In genomic region chr3:156412757-156413156, GRCm38 (mm10) we compare ENCODE assay signal across 26 mouse cellular contexts.
DNase-seq lines count a peak whose midpoint lies in the region; ATAC-seq and TF ChIP-seq lines count a peak whose summit lies in the region.
"Had no signal": no experiment of that assay in that cellular context is flagged by ENCODE, and none has a peak within 500 bp of the region (broad histone marks: within the 10 kb centered on the region; RNA-seq: fewer than 3 reads in every experiment).

No protein-coding gene starts in this region.

- no peak for DNase-seq in forebrain, embryonic 10.5 days (ENCODE audit: extremely low spot score, low spot score)
- DNase-seq in midbrain, postnatal 0 days (ENCODE audit: low spot score) = peak; percentile 30
- no peak for DNase-seq in midbrain, embryonic 11.5 days (ENCODE audit: low spot score, missing footprints)
- DNase-seq in brain, embryonic 14.5 days (ENCODE audit: low read depth) = peak; percentile 54
- DNase-seq: adrenal gland, adult 8-10 months; adrenal gland, postnatal 14 days; adrenal gland, postnatal 36 days; B cell, adult 2 months; cerebellum, adult 11 months; cerebellum, adult 18-20 months; cerebellum, adult 8-10 months; cerebellum, adult 9-11 months; cerebellum, postnatal 14 days; cerebellum, postnatal 36 days; embryo, embryonic 11 days had no signal

- no peaks in the 10 kb centered on the region for H3K36me3 ChIP-seq in forebrain, embryonic 13.5 days (ENCODE audit: poor library complexity, severe bottlenecking)
- H3K36me3 ChIP-seq in forebrain, embryonic 15.5 days = no peaks in the 10 kb centered on the region
- H3K36me3 ChIP-seq in forebrain, embryonic 16.5 days (ENCODE audit: control insufficient read depth, insufficient read depth) = no peaks in the 10 kb centered on the region
- no peaks in the 10 kb centered on the region for H3K36me3 ChIP-seq in forebrain, embryonic 10.5 days (replicated peaks)
- H3K36me3 ChIP-seq in midbrain, postnatal 0 days (ENCODE audit: insufficient read depth, low read length) = no peaks in the 10 kb centered on the region
- H3K36me3 ChIP-seq in midbrain, embryonic 11.5 days (ENCODE audit: control insufficient read depth, insufficient read depth, low read length) = no peaks in the 10 kb centered on the region
- H3K36me3 ChIP-seq: embryonic facial prominence, embryonic 13.5 days; embryonic facial prominence, embryonic 15.5 days; G1E had no signal

- 66% methylated on average over 3 of the region's 3 CpGs for WGBS in forebrain, embryonic 13.5 days
- WGBS in forebrain, embryonic 15.5 days = 49% methylated on average over 3 of the region's 3 CpGs
- WGBS in forebrain, embryonic 16.5 days = 50% methylated on average over 3 of the region's 3 CpGs
- 87% methylated on average over 3 of the region's 3 CpGs for WGBS in forebrain, embryonic 10.5 days
- 76% methylated on average over 3 of the region's 3 CpGs for WGBS in midbrain, postnatal 0 days
- WGBS in midbrain, embryonic 11.5 days = 88% methylated on average over 3 of the region's 3 CpGs

- ATAC-seq in forebrain, embryonic 13.5 days = peak; percentile 53; the same call in 1 of the 2 replicates
- no peak for ATAC-seq in forebrain, embryonic 15.5 days (replicated peaks)
- ATAC-seq in forebrain, embryonic 16.5 days = 0 out of 2 replicates have a peak, but pooled peaks have one; percentile 18
- no peak for ATAC-seq in midbrain, postnatal 0 days (ENCODE audit: low FRiP score)
- no peak for ATAC-seq in midbrain, embryonic 11.5 days (ENCODE audit: low FRiP score)
- ATAC-seq: activated CD4-positive, CD25-positive, alpha-beta regulatory T cell, adult 4 months; CD4-positive, CD25-positive, alpha-beta regulatory T cell, adult 4 months; Patski had no signal

- H3K9me3 ChIP-seq in forebrain, embryonic 13.5 days (replicated peaks) = 0 out of 2 replicates have a peak, but pooled peaks cover 3% of the 10 kb centered on the region
- no peaks in the 10 kb centered on the region for H3K9me3 ChIP-seq in forebrain, embryonic 15.5 days
- no peaks in the 10 kb centered on the region for H3K9me3 ChIP-seq in forebrain, embryonic 16.5 days (ENCODE audit: control insufficient read depth, low read length)
- no peaks in the 10 kb centered on the region for H3K9me3 ChIP-seq in forebrain, embryonic 10.5 days
- H3K9me3 ChIP-seq in midbrain, postnatal 0 days (ENCODE audit: low read length) = no peaks in the 10 kb centered on the region
- H3K9me3 ChIP-seq in midbrain, embryonic 11.5 days (ENCODE audit: control insufficient read depth, low read length) = no peaks in the 10 kb centered on the region
- H3K9me3 ChIP-seq: embryonic facial prominence, embryonic 13.5 days; embryonic facial prominence, embryonic 15.5 days had no signal

- TF ChIP-seq CTCF in midbrain, postnatal 0 days (IDR thresholded peaks at IDR 0.05) = no peak
- TF ChIP-seq CTCF in brain, embryonic 14.5 days (IDR thresholded peaks at IDR 0.05; ENCODE audit: borderline replicate concordance, extremely low read depth, insufficient read depth, insufficient read length) = no peak

- H3K27me3 ChIP-seq in forebrain, embryonic 13.5 days = no peaks in the 10 kb centered on the region
- H3K27me3 ChIP-seq in forebrain, embryonic 15.5 days = no peaks in the 10 kb centered on the region
- H3K27me3 ChIP-seq in forebrain, embryonic 16.5 days (replicated peaks; ENCODE audit: control insufficient read depth, insufficient read depth, low read length) = no peaks in the 10 kb centered on the region
- no peaks in the 10 kb centered on the region for H3K27me3 ChIP-seq in forebrain, embryonic 10.5 days (ENCODE audit: poor library complexity, severe bottlenecking)
- H3K27me3 ChIP-seq in midbrain, postnatal 0 days (ENCODE audit: insufficient read depth, low read length) = no peaks in the 10 kb centered on the region
- no peaks in the 10 kb centered on the region for H3K27me3 ChIP-seq in midbrain, embryonic 11.5 days (ENCODE audit: control insufficient read depth, insufficient read depth, low read length)
- H3K27me3 ChIP-seq: CH12.LX; embryonic facial prominence, embryonic 13.5 days; embryonic facial prominence, embryonic 15.5 days; Patski had no signal

- no peaks in the 10 kb centered on the region for H3K4me1 ChIP-seq in forebrain, embryonic 13.5 days
- no peaks in the 10 kb centered on the region for H3K4me1 ChIP-seq in forebrain, embryonic 15.5 days
- H3K4me1 ChIP-seq in forebrain, embryonic 16.5 days (replicated peaks; ENCODE audit: control insufficient read depth, insufficient read depth, low read length) = no peaks in the 10 kb centered on the region
- H3K4me1 ChIP-seq in forebrain, embryonic 10.5 days = no peaks in the 10 kb centered on the region
- H3K4me1 ChIP-seq in midbrain, postnatal 0 days (ENCODE audit: insufficient read depth, low read length) = no peaks in the 10 kb centered on the region
- H3K4me1 ChIP-seq in midbrain, embryonic 11.5 days (ENCODE audit: control insufficient read depth, insufficient read depth, low read length) = no peaks in the 10 kb centered on the region
- H3K4me1 ChIP-seq: embryonic facial prominence, embryonic 13.5 days; embryonic facial prominence, embryonic 15.5 days had no signal

- H3K27ac ChIP-seq in forebrain, embryonic 13.5 days = no peak overlapping the region
- no peak overlapping the region for H3K27ac ChIP-seq in forebrain, embryonic 15.5 days (replicated peaks)
- H3K27ac ChIP-seq in forebrain, embryonic 16.5 days (ENCODE audit: low read length) = no peak overlapping the region
- H3K27ac ChIP-seq in forebrain, embryonic 10.5 days = no peak overlapping the region
- H3K27ac ChIP-seq in midbrain, postnatal 0 days (ENCODE audit: low read depth, low read length) = no peak overlapping the region
- no peak overlapping the region for H3K27ac ChIP-seq in midbrain, embryonic 11.5 days (ENCODE audit: low read depth, low read length)
- H3K27ac ChIP-seq: embryonic facial prominence, embryonic 13.5 days; embryonic facial prominence, embryonic 15.5 days had no signal

- H3K4me3 ChIP-seq in forebrain, embryonic 13.5 days = no peak overlapping the region
- no peak overlapping the region for H3K4me3 ChIP-seq in forebrain, embryonic 15.5 days
- no peak overlapping the region for H3K4me3 ChIP-seq in forebrain, embryonic 16.5 days (replicated peaks; ENCODE audit: low read length)
- H3K4me3 ChIP-seq in forebrain, embryonic 10.5 days = no peak overlapping the region
- no peak overlapping the region for H3K4me3 ChIP-seq in midbrain, postnatal 0 days (ENCODE audit: low read depth, low read length)
- H3K4me3 ChIP-seq in midbrain, embryonic 11.5 days (ENCODE audit: low read depth, low read length) = no peak overlapping the region
- H3K4me3 ChIP-seq: embryonic facial prominence, embryonic 13.5 days; embryonic facial prominence, embryonic 15.5 days; erythroblast, embryonic 14.5 days had no signal

- no peak overlapping the region for H3K4me2 ChIP-seq in forebrain, embryonic 13.5 days
- H3K4me2 ChIP-seq in forebrain, embryonic 15.5 days (replicated peaks) = no peak overlapping the region
- no peak overlapping the region for H3K4me2 ChIP-seq in forebrain, embryonic 16.5 days (ENCODE audit: low read length)
- no peak overlapping the region for H3K4me2 ChIP-seq in midbrain, postnatal 0 days (ENCODE audit: low read depth, low read length, poor library complexity, severe bottlenecking)
- no peak overlapping the region for H3K4me2 ChIP-seq in midbrain, embryonic 11.5 days
- H3K4me2 ChIP-seq: embryonic facial prominence, embryonic 13.5 days; embryonic facial prominence, embryonic 15.5 days had no signal

- no peak for TF ChIP-seq POLR2A in brain, embryonic 14.5 days (IDR thresholded peaks at IDR 0.05; ENCODE audit: borderline replicate concordance, extremely low read depth, insufficient read depth, insufficient read length, poor library complexity, severe bottlenecking)

- no peak overlapping the region for H3K9ac ChIP-seq in forebrain, embryonic 13.5 days
- H3K9ac ChIP-seq in forebrain, embryonic 15.5 days (replicated peaks) = no peak overlapping the region
- no peak overlapping the region for H3K9ac ChIP-seq in forebrain, embryonic 16.5 days (replicated peaks; ENCODE audit: low read depth, low read length)
- no peak overlapping the region for H3K9ac ChIP-seq in midbrain, postnatal 0 days (replicated peaks; ENCODE audit: low read length, poor library complexity, severe bottlenecking)
- H3K9ac ChIP-seq in midbrain, embryonic 11.5 days (ENCODE audit: low read length) = no peak overlapping the region
- H3K9ac ChIP-seq: embryonic facial prominence, embryonic 13.5 days; embryonic facial prominence, embryonic 15.5 days had no signal

Comparison
In these comparisons a context has a peak if more than half of its experiments do, and no peak if none do; other contexts are left out.
1. ATAC-seq: peak in forebrain, embryonic 13.5 days (single experiment) and forebrain, embryonic 16.5 days (single experiment); none in forebrain, embryonic 15.5 days (single experiment), midbrain, postnatal 0 days (single experiment) and midbrain, embryonic 11.5 days (single experiment).
2. DNase-seq: peak in midbrain, postnatal 0 days (single experiment) and brain, embryonic 14.5 days (single experiment); none in forebrain, embryonic 10.5 days (single experiment) and midbrain, embryonic 11.5 days (single experiment).